Mouse (Mus musculus) thymus, adult 2 months (tissue): ENCODE measurements at regions not wholly inside any gene's neighbourhood (a gene's known extent, or its start where the extent isn't known, plus 50 kb on each side); places are given as distances from the start of the nearest gene placed in this dataset.

Experiments used
- CTCF ChIP-seq: fragments of 200-500 bp; IDR thresholded peaks from 2 replicates; pipeline ENCODE4 v1.5.1; 2012; ENCODE audit warnings: mild to moderate bottlenecking, control low read depth, low read length, moderate library complexity, borderline replicate concordance; ENCODE audit not compliant: control insufficient read depth, poor library complexity, insufficient read depth; ENCODE audit errors: extremely low read depth
- POLR2A ChIP-seq: fragments of 200-500 bp; IDR thresholded peaks from 2 replicates; pipeline ENCODE4 v1.6.1; 2012; ENCODE audit warnings: mild to moderate bottlenecking, low read length, control low read depth, moderate library complexity; ENCODE audit not compliant: control insufficient read depth, poor library complexity, insufficient read depth; ENCODE audit errors: extremely low read depth

DNA sequence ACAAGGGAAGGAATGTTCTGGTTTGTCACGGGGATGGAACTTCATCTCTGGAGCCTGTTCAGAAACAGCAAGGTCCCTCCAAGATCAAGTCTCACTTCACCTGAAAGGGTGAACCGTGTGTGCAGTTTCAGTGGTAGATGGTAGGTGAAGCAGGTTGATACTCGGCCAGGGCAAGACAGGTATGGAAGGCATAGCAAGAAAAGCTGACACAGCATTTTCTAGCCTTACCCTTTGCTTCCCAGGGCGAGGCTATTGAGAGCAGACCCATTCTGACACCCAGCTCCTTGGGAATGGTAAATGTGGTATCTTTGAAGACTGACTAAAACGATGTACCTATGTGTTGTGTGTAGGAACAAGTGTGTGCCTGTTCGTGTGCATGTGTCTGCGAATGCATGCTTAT is 724.9 kb upstream of the 3110018I06Rik start:
- TF ChIP-seq CTCF (no peak), POLR2A (no peak)
